ENCODE assay signal across 13 mouse cellular contexts in genomic region chr3:51096545-51096944, GRCm38 (mm10).
A peak's percentile ranks its signal among the peaks of the same experiment; 100 is the strongest.
DNase-seq lines count a peak whose midpoint lies in the region; ATAC-seq and TF ChIP-seq lines count a peak whose summit lies in the region.
"Had no signal": no experiment of that assay in that cellular context is flagged by ENCODE, and none has a peak within 500 bp of the region (broad histone marks: within the 10 kb centered on the region; RNA-seq: fewer than 3 reads in every experiment).

No protein-coding gene starts in this region.

- no peaks in the 10 kb centered on the region for H3K36me3 ChIP-seq in heart, embryonic 13.5 days
- H3K36me3 ChIP-seq in forebrain, embryonic 14.5 days (ENCODE audit: control insufficient read depth, insufficient read depth, low read length), result no peaks in the 10 kb centered on the region
- no peaks in the 10 kb centered on the region for H3K36me3 ChIP-seq in limb, embryonic 15.5 days
- H3K36me3 ChIP-seq in kidney, embryonic 14.5 days (ENCODE audit: control insufficient read depth, insufficient read depth, low read length), result no peaks in the 10 kb centered on the region
- no peaks in the 10 kb centered on the region for H3K36me3 ChIP-seq in liver, postnatal 0 days (replicated peaks; ENCODE audit: insufficient read depth, low read length)
- H3K36me3 ChIP-seq: G1E had no signal

- no peak for TF ChIP-seq EP300 in liver, postnatal 0 days (IDR thresholded peaks at IDR 0.05; ENCODE audit: low read depth)

- H3K4me1 ChIP-seq in heart, embryonic 13.5 days, result peaks cover 8% of the 10 kb centered on the region; the same call in 1 of the 2 replicates
- H3K4me1 ChIP-seq in forebrain, embryonic 14.5 days (ENCODE audit: control insufficient read depth, insufficient read depth, low read length), result peaks cover 24% of the 10 kb centered on the region
- H3K4me1 ChIP-seq in limb, embryonic 15.5 days, result peaks cover 10% of the 10 kb centered on the region
- peaks cover 9% of the 10 kb centered on the region; the same call in 1 of the 2 replicates for H3K4me1 ChIP-seq in kidney, embryonic 14.5 days (ENCODE audit: control insufficient read depth, insufficient read depth, low read length)
- no peaks in the 10 kb centered on the region for H3K4me1 ChIP-seq in liver, postnatal 0 days (ENCODE audit: insufficient read depth)

- no peak overlapping the region for H3K27ac ChIP-seq in heart, embryonic 13.5 days (replicated peaks)
- peak overlapping the region; percentile 90 for H3K27ac ChIP-seq in forebrain, embryonic 14.5 days (ENCODE audit: low read depth, low read length)
- no peak overlapping the region for H3K27ac ChIP-seq in limb, embryonic 15.5 days
- H3K27ac ChIP-seq in kidney, embryonic 14.5 days (ENCODE audit: low read depth, low read length), result no peak overlapping the region
- no peak overlapping the region for H3K27ac ChIP-seq in liver, postnatal 0 days (ENCODE audit: low read depth)

- H3K4me2 ChIP-seq in heart, embryonic 13.5 days, result peak overlapping the region; percentile 34
- H3K4me2 ChIP-seq in forebrain, embryonic 14.5 days (ENCODE audit: low read length), result peak overlapping the region; percentile 26
- 0 out of 2 replicates have a peak overlapping the region, but pooled peaks have one; percentile 5 for H3K4me2 ChIP-seq in limb, embryonic 15.5 days
- H3K4me2 ChIP-seq in kidney, embryonic 14.5 days (replicated peaks; ENCODE audit: low read depth, low read length), result no peak overlapping the region
- no peak overlapping the region for H3K4me2 ChIP-seq in liver, postnatal 0 days (ENCODE audit: low read depth, low read length)

- ATAC-seq in heart, embryonic 13.5 days (ENCODE audit: extremely low read depth, insufficient number of reproducible peaks, low FRiP score, low TSS enrichment), result no peak
- ATAC-seq in forebrain, embryonic 14.5 days, result peak; percentile 72
- no peak for ATAC-seq in limb, embryonic 15.5 days (ENCODE audit: insufficient number of reproducible peaks, low FRiP score, low TSS enrichment, low read depth)
- no peak for ATAC-seq in kidney, embryonic 14.5 days (ENCODE audit: low FRiP score, low TSS enrichment)
- ATAC-seq in megakaryocyte progenitor cell, adult 5-6 weeks (replicated peaks; ENCODE audit: poor library complexity), result no peak
- ATAC-seq in liver, postnatal 0 days, result no peak

- H3K27me3 ChIP-seq in heart, embryonic 13.5 days (replicated peaks), result no peaks in the 10 kb centered on the region
- no peaks in the 10 kb centered on the region for H3K27me3 ChIP-seq in forebrain, embryonic 14.5 days (replicated peaks; ENCODE audit: control insufficient read depth, insufficient read depth, low read length)
- H3K27me3 ChIP-seq in limb, embryonic 15.5 days, result no peaks in the 10 kb centered on the region
- no peaks in the 10 kb centered on the region for H3K27me3 ChIP-seq in kidney, embryonic 14.5 days (ENCODE audit: control insufficient read depth, insufficient read depth, low read length)
- H3K27me3 ChIP-seq in liver, postnatal 0 days (ENCODE audit: insufficient read depth, low read length), result no peaks in the 10 kb centered on the region

- H3K9ac ChIP-seq in heart, embryonic 13.5 days, result no peak overlapping the region
- H3K9ac ChIP-seq in forebrain, embryonic 14.5 days (ENCODE audit: low read length), result peak overlapping the region; percentile 6
- no peak overlapping the region for H3K9ac ChIP-seq in limb, embryonic 15.5 days
- no peak overlapping the region for H3K9ac ChIP-seq in kidney, embryonic 14.5 days (ENCODE audit: low read depth, low read length)
- H3K9ac ChIP-seq in liver, postnatal 0 days (replicated peaks), result no peak overlapping the region

- H3K9me3 ChIP-seq in heart, embryonic 13.5 days, result no peaks in the 10 kb centered on the region
- H3K9me3 ChIP-seq in forebrain, embryonic 14.5 days (replicated peaks; ENCODE audit: control insufficient read depth, low read length), result no peaks in the 10 kb centered on the region
- H3K9me3 ChIP-seq in limb, embryonic 15.5 days, result no peaks in the 10 kb centered on the region
- peaks cover 4% of the 10 kb centered on the region; the same call in 1 of the 2 replicates for H3K9me3 ChIP-seq in kidney, embryonic 14.5 days (ENCODE audit: control insufficient read depth, low read length)
- H3K9me3 ChIP-seq in liver, postnatal 0 days (ENCODE audit: low read length), result no peaks in the 10 kb centered on the region

- no peak overlapping the region for H3K4me3 ChIP-seq in heart, embryonic 13.5 days
- no peak overlapping the region for H3K4me3 ChIP-seq in forebrain, embryonic 14.5 days (ENCODE audit: low read depth, low read length)
- no peak overlapping the region for H3K4me3 ChIP-seq in limb, embryonic 15.5 days
- H3K4me3 ChIP-seq in kidney, embryonic 14.5 days (ENCODE audit: low read length), result no peak overlapping the region
- no peak overlapping the region for H3K4me3 ChIP-seq in liver, postnatal 0 days (ENCODE audit: low read depth, low read length)
- H3K4me3 ChIP-seq: myocyte had no signal

- WGBS in heart, embryonic 13.5 days, result 34% methylated on average over 6 of the region's 6 CpGs
- WGBS in forebrain, embryonic 14.5 days, result 16% methylated on average over 6 of the region's 6 CpGs
- 17% methylated on average over 6 of the region's 6 CpGs for WGBS in limb, embryonic 15.5 days
- 45% methylated on average over 6 of the region's 6 CpGs for WGBS in kidney, embryonic 14.5 days
- 62% methylated on average over 6 of the region's 6 CpGs for WGBS in liver, postnatal 0 days (ENCODE audit: insufficient replicate concordance)

- no peak for DNase-seq in heart, postnatal 36 days
- DNase-seq in forebrain, embryonic 14.5 days (ENCODE audit: low spot score), result peak; percentile 80
- DNase-seq in retina, postnatal 1 day, result peak; percentile 32
- DNase-seq in liver, postnatal 0 days, result no peak
- DNase-seq: heart, adult 11 months; kidney, postnatal 4 days; lung, postnatal 10 days had no signal

- TF ChIP-seq CTCF in liver, postnatal 0 days (IDR thresholded peaks at IDR 0.05; ENCODE audit: low read depth), result no peak

- intact Hi-C loops in heart, postnatal 36 days (cut with DNase I), result no loop called here

Comparison
In these comparisons a context has a peak if more than half of its experiments do, and no peak if none do; other contexts are left out.
1. H3K4me2 ChIP-seq: peak in heart, embryonic 13.5 days (single experiment), forebrain, embryonic 14.5 days (single experiment) and limb, embryonic 15.5 days (single experiment); none in kidney, embryonic 14.5 days (single experiment) and liver, postnatal 0 days (single experiment).
2. DNase-seq: peak in forebrain, embryonic 14.5 days (single experiment) and retina, postnatal 1 day (single experiment); none in heart, postnatal 36 days (0 of 2) and liver, postnatal 0 days (single experiment).